Mouse (Mus musculus) heart, postnatal 14 days (tissue): ENCODE results near the gene Rnf216. TPM values are rescaled to one million over a fixed set of nuclear protein-coding genes. Genes with fewer than 3 reads are reported as not detected.
A peak's percentile ranks its signal among the peaks of the same experiment; 100 is the strongest.

Source experiments
- DNase-seq, 2 experiments: peaks; one replicate each; pipeline ENCODE4 v3.0.0; 2021 to 2022
- intact Hi-C: fragments of 180-260 bp; cut with DNase I; formaldehyde crosslinking; loops from one replicate; pipeline ENCODE4 v1.15.1; 2025
- total RNA-seq, 2 experiments: library from RNA; stranded (reverse); gene quantifications; 2 replicates each; pipeline ENCODE4 v1.2.3; 2021

Gene Rnf216
- total RNA-seq, 2 experiments from 2014 or later = 25.7 to 29.4 TPM

DNA sequence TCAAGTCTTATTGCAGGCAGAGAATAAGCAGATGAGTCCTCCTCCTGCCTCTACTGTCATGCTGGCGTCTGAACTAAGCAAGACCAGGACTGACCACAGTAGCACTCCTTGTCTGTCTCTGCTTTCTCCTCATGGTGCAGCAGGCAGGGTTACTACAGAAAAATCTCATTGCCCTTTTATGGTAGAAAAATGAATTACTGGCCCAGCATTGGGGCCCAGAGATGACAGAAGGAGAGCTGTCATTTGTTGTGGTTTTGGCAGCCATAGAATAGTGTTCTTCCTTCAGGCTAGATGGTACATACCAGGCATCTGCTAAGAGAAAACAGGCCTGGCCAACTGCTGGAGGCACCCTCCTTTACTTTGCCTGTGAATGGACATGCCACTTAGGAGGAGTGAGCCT is 55.0 kb downstream of the Rnf216 start:
- intact Hi-C loops = no loop called here
- DNase-seq = no peak

- intact Hi-C loops = no loop called here
These were observed 56.5 kb downstream of the Rnf216 start for GRCm38 (mm10) chr5:143056191-143056880.

DNA sequence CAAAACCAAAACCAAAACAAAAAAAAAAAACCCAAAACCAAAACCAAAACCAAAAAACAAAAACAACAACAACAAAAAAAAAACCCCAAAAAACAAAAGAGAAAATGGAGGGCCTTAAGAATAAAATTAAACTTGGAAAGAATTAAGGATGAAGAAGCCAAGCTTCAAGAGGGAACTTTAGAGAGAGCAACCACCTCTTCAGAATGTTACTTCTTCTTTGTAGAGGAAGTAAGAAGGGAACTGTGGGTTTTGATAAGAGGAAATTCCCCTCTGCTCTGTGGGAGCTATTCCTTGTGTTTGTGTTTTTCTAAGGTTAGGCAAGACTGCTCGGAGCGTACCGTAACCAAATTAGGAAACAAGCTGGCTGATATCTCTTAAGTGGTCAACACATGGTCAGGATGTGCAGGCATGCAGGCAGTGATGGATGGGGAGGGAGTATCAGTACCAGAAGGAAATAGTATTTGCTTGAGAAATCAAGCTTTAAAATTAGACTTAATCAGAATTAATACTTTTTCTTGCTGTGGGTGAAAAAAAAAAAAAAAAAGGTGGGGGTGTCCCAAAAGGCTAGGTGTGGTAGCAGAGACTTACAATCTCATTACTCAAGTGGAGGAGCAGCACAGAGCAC is 57.2 kb downstream of the Rnf216 start:
- intact Hi-C loops = no loop called here
- no peak for DNase-seq

More at GRCm38 (mm10) chr5:143056191-143056880, 56.5 kb downstream of the Rnf216 start:
- DNase-seq = peak in 1 of 2 experiments; percentile 71

DNA sequence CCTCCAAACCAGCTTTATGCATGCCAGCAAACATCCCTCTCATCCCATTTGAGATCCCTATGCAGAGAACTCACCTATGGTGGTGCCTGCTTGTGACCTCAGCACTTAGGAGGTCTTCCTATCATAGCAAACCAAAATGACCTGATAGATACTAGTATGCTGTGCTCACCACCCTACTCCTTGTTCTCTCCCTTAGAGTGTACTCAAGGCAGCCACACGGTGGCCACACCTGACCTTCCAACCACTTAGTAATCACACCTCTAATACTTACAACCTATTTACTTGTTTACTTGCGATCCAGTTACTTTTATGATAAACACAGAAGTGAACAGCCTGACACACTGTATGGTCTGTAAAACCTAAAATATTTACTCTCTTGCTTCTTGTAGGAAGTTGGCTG is 58.1 kb downstream of the Rnf216 start:
- DNase-seq = no peak
- intact Hi-C loops = no loop called here

DNA sequence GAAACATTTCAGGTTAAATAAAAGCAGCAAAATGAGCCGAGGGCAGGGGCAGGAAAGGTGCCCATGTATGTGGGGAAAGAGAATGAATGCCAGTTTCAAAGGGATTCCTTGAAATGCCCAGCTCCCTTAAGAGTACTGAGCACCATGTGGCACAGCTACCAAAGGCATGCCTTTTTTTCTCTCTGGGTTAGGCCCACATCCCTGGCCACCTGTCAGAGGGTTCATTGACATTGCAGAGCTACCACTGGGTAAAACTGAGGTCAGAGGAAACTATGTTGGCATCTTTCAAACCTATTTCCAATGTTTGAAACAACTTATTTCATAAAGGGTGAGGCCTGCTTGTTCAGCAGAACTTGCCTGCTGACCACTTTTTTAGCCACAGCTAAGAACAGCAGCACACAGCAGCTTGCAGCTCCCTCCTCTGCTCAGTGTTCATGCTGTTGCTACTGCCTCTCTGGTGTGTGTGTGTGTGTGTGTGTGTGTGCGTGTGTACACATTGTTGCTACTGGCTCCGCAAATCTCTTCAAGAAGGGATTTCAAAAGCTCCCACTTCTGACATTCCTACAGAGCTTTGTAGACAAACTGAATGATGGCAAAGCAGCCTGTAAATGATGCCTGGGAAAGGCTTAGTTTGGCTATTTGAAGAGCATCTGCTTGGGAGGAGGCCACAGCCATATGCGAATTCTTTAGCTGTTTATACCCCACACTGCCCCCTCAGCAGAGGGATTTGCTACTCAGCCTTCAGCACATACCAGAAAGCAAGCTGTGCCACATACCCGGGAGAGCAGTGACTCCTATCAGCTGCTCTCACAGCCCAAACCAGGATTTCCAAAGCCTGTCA is 59.4 kb downstream of the Rnf216 start:
- intact Hi-C loops = no loop called here
- no peak for DNase-seq

- no peak for DNase-seq
- intact Hi-C loops = no loop called here
These were observed 60.1 kb downstream of the Rnf216 start for GRCm38 (mm10) chr5:143052677-143053076.

DNA sequence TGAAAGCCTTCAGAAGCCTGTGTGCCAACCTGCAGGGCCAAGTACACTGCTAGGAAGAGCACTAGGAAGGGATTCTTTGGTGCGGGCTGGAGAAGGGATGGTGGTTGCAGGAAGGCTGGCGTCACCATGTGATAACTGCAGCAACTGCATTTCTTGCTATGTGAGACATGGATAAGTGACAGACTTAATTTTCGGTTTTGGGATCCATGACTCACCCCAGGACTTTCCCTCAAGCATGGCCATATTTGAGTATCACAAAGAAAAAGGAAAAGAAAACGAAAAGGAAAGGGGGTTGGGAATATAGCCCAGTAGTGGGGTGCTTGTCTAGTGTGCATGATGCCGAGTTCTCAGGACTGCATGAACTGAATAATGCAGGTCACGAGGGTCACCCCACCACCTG is 60.9 kb downstream of the Rnf216 start:
- intact Hi-C loops = no loop called here
- DNase-seq = no peak

GRCm38 (mm10) chr5:143050273-143050672 is 62.5 kb downstream of the Rnf216 start:
- no peak for DNase-seq
- intact Hi-C loops = no loop called here

DNA sequence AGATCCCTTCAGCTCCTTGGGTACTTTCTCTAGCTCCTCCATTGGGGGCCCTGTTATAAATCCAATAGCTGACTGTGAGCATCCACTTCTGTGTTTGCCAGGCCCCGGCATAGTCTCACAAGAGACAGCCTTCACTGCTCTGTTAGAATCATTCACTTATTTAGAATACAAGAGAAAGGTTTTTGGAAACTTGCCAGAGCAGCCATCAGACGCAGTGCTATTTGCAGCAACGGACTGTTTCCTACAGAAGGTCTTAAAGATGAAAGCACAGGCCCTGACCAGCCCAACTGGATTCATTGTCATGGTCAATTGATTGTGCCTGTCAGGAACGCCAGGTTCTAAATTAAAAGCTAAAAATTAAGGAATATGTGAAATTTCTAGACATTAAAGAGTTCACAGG is 63.0 kb downstream of the Rnf216 start:
- intact Hi-C loops = no loop called here

GRCm38 (mm10) chr5:143049013-143049385 is 63.8 kb downstream of the Rnf216 start:
- intact Hi-C loops = no loop called here
- DNase-seq = no peak

More for the DNA sequence above, 63.0 kb downstream of the Rnf216 start:
- no peak for DNase-seq

DNA sequence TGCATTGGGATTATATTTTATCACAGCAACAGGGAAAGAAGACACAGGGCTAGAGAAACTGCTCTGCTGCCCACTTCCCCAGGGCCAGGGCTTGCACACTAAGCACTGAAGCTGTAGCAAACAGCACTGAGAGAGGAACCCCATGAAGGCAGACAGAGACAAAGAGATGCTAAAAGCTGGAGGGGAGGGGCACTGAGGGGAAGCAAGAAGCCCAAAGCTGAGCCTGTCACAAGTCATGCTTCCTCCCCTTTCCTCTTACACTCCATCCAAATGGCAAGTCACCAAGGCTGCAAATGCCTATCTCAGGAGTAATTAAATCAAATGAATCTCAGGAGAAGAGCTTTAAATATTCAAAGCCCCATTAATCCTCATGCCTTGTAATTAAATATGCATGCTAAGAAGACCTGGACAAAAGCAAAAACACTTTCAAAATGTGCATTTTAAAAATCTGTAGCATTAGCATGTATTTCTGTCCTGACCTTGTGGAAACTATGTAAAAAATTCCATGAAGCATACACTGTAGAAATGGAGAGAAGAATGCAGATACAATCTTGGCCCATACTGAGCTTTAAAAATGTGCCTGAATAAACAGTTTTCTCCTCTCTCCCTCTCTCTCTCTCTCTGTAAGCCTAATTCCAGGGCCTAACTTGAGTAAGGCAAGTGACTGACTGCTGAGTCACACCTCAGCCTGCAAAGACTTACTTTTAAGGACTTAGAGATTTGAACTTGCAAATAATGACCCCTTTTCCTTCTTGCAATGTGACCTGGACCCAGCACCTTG is 64.4 kb downstream of the Rnf216 start:
- intact Hi-C loops = no loop called here
- no peak for DNase-seq

- intact Hi-C loops = no loop called here
- DNase-seq = no peak
These were observed 65.2 kb downstream of the Rnf216 start for GRCm38 (mm10) chr5:143047586-143047985.

DNA sequence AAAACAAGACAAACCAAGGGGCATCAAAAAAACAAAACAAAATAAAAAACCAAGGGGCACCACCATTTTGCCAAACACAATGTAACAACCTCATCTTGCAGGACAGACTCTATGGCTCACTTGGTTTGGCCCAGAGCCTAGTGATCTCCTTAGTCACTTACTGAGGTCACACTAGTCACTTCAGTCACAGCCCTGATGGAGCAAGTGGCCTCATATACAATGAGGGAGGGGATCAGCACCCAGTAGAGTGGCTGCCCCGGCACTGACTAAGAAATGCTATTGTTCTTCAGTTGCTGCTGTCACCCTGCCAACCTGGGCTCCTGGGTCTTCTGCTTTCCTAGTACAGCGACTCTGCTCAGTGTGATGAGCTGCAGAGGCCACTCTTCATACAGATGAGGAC is 68.9 kb downstream of the Rnf216 start:
- no peak for DNase-seq
- intact Hi-C loops = loop anchor here (2.0 kb wide), 1 partner anchor 17 kb away; no protein-coding TSS in a partner anchor

DNA sequence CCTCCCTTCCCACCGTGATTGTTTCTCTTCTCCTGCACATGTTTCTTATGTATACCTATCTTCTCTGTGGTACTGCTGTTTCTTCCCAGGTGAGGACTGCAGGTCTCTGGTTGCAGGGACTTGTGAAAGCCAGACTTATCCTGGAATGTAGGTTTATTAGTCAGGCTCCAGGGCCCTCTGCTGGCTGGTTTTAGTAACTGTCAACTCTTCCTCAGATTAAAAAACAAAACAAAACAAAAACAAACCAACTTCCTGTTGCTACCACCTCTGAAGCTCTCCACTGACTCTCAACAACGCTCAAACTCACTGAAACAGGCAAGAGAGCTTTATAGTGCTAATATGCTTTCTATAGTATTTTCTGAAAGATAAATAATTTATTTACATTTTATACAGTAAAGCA is 69.5 kb downstream of the Rnf216 start:
- intact Hi-C loops = loop anchor here (2.0 kb wide), 1 partner anchor 18 kb away; no protein-coding TSS in a partner anchor
- no peak for DNase-seq

- no peak for DNase-seq
- intact Hi-C loops = loop anchor here (2.0 kb wide), 1 partner anchor 160 kb away; no protein-coding TSS in a partner anchor
These were observed 74.0 kb downstream of the Rnf216 start for GRCm38 (mm10) chr5:143038794-143039193.

DNA sequence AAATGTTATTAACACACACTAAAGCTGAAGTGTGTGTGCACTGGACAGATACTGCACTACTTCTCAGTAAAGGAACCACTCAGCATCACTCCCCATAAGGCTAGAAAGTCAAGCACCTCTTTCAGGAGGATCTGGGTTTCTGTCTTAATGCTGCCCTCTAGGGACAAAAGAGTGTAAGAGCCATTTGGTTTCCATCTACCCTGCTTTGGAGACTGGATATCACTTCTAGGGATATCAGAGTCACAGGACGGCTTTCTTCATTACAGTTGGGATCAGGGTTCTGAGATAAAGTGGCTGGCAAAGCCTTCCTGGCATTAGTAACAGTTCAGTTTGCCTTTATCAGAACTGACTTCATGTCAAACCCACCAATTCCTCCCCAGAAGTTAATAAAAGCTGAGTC is 75.6 kb downstream of the Rnf216 start:
- intact Hi-C loops = loop anchor here (1.0 to 2.0 kb wide), 2 partner anchors 30 to 101 kb away; no protein-coding TSS in a partner anchor
- DNase-seq = peak in 1 of 2 experiments; percentile 42

- intact Hi-C loops = loop anchor here (2.0 kb wide), 1 partner anchor 31 kb away; no protein-coding TSS in a partner anchor
- no peak for DNase-seq
These were observed 76.7 kb downstream of the Rnf216 start for GRCm38 (mm10) chr5:143036052-143036451.

DNA sequence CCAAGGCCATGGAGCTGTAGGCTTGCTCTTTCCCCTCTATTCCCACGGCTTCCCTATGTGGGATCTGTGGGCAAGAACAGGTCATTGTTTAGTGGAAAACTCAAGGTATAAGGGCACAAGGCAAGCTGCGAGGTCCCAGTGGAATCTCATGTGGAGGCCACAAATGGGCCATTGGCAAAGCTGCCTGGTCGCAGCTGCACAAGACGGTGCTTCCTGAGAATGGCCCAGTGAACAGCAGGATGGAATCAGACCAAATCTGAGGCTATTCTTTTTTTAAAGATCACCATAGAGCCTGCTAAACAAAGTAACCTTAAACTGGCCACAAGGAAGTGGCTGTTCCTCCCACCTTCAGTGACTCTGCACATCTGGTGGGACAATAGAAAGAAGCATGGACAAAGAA is 77.5 kb downstream of the Rnf216 start:
- no peak for DNase-seq
- intact Hi-C loops = loop anchor here (1.0 kb wide), 1 partner anchor 74 kb away; no protein-coding TSS in a partner anchor

GRCm38 (mm10) chr5:143034108-143034507 is 78.7 kb downstream of the Rnf216 start:
- DNase-seq = no peak
- intact Hi-C loops = no loop called here

GRCm38 (mm10) chr5:143033277-143033676 is 79.5 kb downstream of the Rnf216 start:
- no peak for DNase-seq
- intact Hi-C loops = no loop called here
